Mouse (Mus musculus): ENCODE measurements around the gene Echdc1.

DNA sequence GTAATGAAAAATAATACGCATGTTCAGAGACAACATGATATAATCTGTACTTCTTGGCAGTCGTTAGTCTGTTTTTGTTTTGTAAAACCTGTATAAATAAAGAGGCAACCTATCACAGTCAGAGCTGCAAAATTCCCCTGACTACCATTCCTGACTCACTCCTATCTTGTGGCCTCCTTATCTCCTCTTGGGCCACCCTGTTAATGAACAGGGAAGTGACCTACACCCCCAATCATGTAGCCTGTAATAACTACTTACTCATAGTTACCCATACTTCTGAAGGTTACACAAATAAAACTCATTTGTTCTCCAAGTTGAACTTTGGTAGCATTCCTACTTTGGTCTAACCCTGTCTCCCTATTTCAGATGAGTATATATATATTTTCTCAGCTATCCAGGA lies 68.6 kb downstream of the Echdc1 start:
- TF ChIP-seq CTCF (IDR thresholded peaks at IDR 0.05; ENCODE audit: borderline replicate concordance, extremely low read depth, insufficient read depth, insufficient read length) = no peak
- no peak for TF ChIP-seq POLR2A (IDR thresholded peaks at IDR 0.05; ENCODE audit: borderline replicate concordance, extremely low read depth, insufficient read depth, insufficient read length, poor library complexity, severe bottlenecking)

Data from brain, embryonic 14.5 days (tissue).